Mouse (Mus musculus) left cerebral cortex, adult 9 months (tissue): ENCODE data around the gene Ceacam2.
"Not testable (repeated sequence)": the region's sequence is repeated elsewhere in the genome, so short reads cannot be mapped to it uniquely, and the experiment has no call there.

ENCODE experiments used
- DNase-seq, 2 experiments: peaks; one replicate each; pipeline ENCODE4 v3.0.0; 2022; ENCODE audit warnings: low spot score in 2 of 2

The Ceacam2 gene

GRCm38 (mm10) chr7:25483133-25483735, 56.4 kb downstream of the Ceacam2 start:
- no peak for DNase-seq

GRCm38 (mm10) chr7:25480791-25481190, 58.9 kb downstream of the Ceacam2 start:
- not testable (repeated sequence) for DNase-seq

GRCm38 (mm10) chr7:25479440-25479839, 60.2 kb downstream of the Ceacam2 start:
- DNase-seq, result peak in 1 of 2 experiments; percentile 59

GRCm38 (mm10) chr7:25477752-25478093, 61.9 kb downstream of the Ceacam2 start:
- DNase-seq, result not testable (repeated sequence)

- DNase-seq, result not testable (repeated sequence)
Measured at GRCm38 (mm10) chr7:25477091-25477751, 62.4 kb downstream of the Ceacam2 start, which contains the start of gene Ceacam1. Gene Ceacam1, minus strand, starts transcription at chr7:25477603.

- not testable (repeated sequence) for DNase-seq
Measured at GRCm38 (mm10) chr7:25471821-25472220, 67.8 kb downstream of the Ceacam2 start.
